Mouse (Mus musculus) Muller cell, postnatal 12 days (primary cell): ENCODE results near the gene Cbr3.
A peak's percentile ranks its signal among the peaks of the same experiment; 100 is the strongest.
"Not testable (repeated sequence)": the region's sequence is repeated elsewhere in the genome, so short reads cannot be mapped to it uniquely, and the experiment has no call there.

Experiments
- DNase-seq: peaks from one replicate; pipeline ENCODE4 v3.0.0-alpha.2; 2015; ENCODE audit errors: inconsistent ontology term

Cbr3 gene

DNA sequence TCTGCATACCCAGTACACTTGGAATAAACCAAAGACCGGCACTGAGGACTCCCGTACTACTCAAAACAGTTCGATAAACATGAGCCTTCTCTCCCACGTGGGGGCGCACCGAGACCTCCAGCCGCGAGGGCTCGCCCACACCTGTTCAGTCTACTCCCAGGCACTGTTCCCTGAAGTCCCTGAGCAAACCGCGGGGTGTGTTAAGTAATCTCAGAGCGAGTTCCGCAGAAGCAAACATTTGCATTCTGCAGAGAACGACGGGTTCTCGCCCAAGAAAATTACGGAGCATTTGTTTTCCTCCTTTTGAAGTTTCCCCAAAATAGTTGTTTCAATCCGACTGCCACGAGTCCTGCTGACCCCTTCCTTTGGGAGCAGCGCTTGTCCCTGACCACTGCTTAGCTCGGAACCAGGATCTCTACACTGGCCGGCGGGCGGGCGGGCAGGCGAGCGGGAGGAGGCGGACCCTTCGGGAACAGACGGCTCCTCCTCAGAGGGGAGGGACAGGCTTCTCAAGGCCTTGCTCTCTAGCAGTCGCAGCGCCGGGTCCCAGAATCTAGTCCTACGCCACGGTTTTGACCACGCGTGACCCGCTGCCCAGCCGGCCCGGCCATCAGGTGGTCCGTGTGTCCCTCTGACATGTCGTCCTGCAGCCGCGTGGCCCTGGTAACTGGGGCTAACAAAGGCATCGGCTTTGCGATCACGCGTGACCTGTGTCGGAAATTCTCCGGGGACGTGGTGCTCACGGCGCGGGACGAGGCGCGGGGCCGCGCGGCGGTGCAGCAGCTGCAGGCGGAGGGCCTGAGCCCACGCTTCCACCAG is at the start of gene Cbr3:
Gene Cbr3 (plus strand): TSS at position 527 of the 819 bp plus-strand sequence.
- DNase-seq = peak; percentile 83

DNA sequence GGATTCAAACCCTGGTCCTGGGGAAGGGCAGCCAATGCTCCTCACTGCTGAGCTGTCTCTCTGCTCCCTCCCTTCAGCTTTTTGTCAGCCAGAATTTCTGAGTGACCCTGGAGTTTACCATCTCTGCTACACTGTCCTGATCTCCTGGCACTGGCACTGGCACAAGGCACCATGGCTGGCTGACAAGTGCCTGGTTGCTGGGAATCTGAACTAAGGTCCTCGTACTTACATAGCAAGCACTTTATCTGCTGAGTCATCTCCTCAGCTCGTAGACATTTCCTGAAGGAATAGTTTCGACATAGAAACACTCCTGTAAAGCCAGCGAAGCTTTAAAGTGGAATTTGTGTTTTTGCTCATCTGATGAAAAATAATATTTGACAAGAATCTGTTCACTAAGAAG is 39.0 kb upstream of the Cbr3 start:
- DNase-seq = no peak

DNA sequence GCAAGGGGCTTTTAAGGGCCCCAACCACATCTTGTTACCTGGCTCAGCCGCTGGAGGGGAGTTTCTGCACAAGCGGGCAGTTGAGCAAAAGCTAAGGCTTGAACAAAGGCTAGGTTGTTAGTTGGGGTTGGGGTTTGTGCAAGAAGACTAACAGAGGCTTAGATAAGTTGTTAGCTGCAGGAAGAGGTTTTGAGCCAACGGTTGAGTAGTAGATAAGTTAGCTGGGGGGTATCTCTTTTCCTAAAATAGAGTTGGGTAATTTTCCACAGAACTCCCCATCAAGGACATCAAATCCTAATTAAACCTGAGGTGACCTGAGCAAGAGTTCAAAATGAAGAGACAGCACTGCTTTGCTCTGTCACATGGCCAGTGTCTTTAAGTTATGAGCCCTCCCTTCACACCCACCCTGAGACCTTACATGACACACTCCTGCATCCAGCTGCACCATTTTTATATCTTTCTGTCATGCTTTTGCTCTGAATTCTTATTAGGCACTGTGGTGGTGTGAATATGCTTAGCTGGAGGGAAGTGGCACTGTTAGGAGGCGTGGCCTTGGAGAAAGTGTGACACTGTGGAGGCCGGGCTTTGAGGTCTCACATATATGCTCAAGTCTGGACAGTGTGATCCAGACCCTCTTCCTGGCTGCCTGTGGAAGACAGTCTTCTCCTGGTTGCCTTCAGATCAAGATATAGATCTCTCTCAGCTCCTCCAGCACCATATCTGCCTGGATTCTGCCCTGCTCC is 34.4 kb upstream of the Cbr3 start:
- no peak for DNase-seq

DNA sequence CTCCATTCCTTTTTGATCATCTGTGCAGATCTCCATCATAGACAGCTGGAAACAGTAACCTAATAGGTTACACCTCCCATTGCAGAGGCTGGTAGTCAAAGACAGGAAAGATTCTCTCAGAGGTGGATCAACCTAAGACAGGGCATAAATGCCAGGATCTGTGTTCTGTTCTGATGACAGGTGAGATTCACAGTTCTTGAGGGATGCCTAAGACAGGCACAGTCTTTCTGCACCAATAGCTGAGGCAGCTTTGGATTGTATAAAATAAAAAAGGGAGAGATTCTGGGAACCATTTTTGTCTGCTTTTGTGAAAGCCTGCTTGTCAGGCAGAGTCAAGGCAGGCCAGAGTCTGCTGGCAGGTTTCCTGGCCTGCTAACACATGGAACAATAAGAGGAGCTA is 15.0 kb upstream of the Cbr3 start:
- DNase-seq = no peak

DNA sequence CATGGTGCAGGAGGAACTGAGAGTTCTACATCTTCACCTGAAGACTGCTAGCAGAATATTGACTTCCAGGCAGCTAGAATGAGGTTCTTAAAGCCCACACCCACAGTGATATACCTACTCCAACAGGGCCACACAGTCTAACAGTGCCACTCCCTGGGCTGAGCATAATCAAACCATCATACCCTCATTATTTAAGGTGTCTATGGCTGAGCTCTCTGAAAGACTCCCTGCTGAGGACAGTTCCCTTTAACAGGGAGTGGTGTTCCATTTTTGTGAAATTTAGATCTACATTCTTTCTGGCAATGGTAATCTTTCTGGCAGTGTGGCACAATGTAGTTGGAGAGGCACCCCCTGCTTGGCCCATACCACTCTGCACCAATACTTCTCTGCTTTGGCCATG is 13.5 kb upstream of the Cbr3 start:
- DNase-seq = no peak

DNA sequence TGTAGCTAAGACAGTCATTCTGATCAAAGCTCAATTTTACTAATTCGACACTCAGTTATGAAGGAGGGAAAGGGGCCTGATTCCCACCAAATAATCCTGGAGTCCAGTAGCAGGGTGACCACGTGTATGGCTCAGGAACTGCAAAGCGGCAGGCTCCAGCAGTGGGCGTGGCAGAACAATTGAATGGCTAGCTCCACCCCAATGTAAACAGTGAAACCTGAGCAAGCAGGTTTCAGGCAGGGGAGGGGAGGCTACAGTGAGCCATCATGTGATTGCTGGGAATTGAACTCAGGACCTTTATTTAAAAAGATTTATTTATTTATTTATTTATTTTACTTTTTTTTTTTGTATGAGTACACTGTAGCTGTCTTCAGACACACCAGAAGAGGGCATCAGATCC is 12.5 kb upstream of the Cbr3 start:
- DNase-seq = not testable (repeated sequence)

DNA sequence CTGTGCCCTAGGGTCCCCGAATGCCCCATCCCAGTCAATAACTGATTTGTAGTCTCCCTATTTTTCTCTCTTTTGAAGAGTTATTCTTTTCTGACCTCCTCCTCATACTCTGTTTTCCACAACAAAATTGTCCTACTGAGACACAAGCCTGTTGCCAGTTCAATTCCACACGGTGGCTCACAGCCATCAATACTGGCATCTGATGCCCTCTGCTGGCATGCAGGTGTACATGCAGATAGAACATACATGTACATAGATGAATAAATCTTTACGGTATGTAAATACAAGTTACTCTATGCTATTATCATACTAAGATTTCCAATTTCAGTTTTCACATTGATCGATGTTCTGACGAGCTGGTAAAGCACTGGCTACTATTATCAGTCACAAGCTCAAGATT is 12.0 kb upstream of the Cbr3 start:
- DNase-seq = no peak

DNA sequence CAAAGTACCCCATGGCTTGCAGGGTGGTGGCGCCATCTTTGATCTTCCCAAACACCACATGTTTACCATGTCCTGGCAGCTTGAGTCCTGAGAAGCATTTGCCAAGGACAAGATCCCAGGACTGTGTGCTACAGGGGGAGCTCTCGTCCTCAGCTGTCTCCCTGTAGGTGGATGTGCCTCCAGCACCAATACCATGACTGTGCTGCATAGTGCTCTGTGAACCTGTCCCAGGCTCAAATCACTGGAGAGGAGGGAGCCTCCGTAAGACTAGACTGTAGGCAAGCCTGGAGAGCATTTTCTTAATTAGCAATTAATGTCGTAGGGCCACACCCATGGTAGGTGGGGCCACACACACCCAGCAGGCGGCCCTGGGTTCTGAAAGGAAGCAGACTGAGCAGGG is 6.6 kb upstream of the Cbr3 start:
- no peak for DNase-seq

DNA sequence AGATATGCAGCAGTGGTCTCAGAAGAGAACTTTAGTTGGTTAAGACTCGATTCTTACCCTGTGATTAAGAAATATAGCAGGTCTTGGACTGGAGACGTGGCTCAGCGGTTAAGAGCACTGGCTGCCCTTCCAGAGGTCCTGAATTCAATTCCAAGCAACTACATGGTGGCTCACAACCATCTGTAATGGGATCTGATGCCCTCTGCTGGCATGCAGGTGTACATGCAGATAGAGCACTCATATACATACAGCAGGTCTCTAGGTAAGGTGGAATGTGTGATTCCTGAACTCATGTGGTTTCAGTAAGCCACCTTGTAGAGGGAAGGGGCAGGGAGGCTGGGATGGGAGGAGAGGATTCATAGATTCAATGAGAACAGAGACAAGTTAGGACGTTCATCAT is 4.8 kb upstream of the Cbr3 start:
- no peak for DNase-seq

DNA sequence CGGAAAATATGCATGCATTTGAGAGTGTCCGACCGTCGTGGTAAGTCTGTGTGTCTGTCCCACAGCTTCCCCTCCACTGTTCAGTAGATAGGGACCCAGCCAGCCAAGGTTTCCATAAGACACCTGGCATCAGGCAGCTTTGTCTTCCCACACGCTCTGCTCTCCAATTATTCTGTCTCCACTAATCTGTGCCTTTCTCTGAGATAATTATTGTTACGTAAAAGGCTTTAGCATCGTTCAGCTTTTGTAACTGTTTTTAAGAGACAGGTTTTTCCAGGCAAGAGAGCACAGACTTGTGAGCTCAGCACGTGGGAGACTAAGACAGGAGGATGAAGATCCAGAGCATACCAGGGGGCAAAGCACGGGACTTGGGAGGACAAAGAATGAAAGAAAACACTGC is 3.9 kb upstream of the Cbr3 start:
- DNase-seq = no peak

DNA sequence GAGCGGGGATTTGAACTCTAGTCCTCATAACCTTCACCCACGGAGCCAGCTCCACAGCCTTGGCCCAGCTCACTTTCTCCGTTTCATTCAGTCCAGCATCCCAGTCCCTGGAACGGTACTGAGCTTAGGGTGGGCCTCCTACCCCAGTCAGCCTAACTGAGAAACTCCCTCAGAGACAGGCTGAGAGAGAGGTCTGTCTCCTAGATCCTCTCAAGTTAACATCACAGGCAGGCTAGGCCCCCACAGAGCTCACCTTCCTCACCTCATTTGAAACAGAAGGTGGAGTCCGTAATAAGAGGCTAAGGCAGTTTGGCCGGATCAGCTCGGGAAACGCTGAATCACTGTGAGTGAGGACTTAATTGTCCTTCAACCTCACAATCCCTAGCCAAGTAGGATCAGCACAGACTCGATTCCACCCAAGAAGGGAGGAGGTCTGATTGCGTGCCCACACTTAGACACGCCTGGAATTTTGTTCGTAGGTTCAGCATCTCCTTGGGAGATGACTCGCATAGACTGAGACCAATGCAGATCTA is 793 bp upstream of the Cbr3 start:
- no peak for DNase-seq

DNA sequence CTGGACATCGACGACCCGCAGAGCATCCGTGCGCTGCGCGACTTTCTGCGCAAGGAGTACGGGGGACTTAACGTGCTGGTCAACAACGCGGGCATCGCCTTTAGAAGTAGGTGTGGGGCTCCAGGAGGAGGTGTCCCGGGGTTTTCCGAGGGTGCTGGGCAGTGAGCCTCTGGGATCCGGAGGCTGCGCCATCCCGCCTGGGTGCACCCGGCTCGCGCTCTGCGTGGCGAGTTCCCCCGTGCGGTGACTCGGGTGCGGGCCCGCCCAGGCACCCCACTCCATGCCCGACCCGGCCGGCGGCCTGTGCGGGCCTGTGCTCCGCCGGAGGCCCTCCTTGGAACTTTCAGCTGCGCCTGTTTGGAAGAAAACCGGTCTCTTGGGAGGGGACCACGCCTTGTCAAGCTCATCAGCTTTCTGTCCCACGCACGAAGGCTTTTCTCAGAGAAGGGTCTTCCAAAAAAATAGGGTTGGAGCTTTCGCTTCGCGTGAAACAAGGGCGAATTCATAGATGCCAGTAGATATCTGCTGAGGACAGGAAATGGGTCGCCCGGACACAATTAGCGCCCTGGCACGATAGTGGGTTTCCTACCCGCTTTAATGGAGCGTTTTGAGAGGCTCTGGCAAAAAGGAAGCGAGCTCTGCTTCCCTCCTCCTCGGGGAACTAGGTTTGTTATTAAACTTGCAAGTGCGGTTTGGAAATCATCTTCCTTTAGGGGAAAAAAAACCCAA is 657 bp downstream of the Cbr3 start:
- peak; percentile 69 for DNase-seq

DNA sequence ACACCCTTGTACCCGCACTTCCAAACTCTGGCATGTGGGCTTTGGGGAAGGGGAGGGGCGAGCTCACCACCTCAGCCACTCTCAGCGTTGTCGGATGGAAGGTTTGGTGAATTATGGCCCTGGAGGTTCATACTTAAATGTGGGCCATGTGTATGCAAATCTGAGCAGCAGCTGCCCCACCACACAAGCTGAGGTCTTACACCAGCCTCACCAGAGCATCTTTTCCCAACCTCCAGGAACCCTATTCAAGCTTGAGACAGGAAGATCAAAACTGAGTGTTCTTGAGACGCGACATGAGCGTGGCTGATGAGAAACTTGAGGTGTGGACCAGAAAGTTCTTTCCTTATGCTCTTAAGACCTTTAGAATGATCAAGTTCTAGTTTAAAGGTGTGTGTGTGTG is 1.4 kb downstream of the Cbr3 start:
- no peak for DNase-seq

DNA sequence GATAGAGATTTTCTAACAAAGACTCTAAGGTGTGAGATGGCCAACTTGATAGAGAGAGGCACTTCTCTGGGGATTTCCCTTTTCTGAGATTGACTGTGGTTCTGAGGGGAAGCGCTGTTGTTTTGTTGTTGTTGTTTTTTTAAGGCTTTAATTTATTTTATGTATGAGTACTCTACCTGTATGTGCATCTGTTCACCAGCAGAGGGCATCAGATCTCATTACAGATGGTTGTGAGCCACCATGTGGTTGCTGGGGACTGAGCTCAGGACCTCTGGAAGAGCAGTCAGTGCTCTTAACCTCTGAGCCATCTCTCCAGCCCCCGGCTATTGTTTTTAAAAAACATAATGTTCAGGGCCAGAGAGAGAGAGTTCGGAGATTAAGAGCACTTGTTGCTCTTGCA is 2.8 kb downstream of the Cbr3 start:
- not testable (repeated sequence) for DNase-seq

DNA sequence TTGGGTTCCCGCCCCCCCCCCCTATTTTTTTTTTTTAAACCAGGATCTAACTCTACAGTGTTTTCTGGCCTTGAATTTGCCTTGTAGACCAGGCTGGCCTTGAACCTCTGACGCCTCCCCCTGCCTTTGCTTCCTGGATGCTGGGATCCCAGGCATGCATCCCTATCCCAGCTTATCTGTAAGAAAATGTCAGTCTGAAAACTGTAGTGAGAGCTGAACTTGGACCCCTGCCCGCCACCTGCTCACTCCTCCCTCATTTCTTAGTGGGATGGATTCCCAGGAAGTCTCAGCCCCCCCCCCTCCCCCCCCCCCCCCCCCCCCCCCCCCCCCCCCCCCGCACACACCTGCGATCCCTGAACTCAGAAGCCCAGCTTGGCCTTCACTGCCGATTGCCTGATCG is 3.4 kb downstream of the Cbr3 start:
- DNase-seq = no peak

DNA sequence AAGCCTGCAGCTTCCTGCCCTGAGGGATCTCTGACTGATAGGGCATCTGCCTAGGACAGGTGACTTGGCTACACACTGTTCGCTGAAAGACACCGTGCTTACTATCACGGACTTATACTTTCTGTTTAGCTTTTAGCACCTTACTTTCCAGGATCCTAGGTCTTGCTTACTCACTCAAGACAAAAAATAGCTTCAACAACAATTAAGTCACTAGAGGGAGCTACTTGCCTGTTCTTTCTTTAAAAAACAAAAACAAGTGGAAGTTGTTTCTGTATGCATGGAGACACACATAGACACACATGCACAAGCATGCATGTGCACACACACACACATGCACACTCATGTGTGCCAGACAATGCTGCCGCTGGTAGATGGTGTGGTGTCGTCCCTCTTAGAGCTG is 3.9 kb downstream of the Cbr3 start:
- DNase-seq = peak; percentile 33

DNA sequence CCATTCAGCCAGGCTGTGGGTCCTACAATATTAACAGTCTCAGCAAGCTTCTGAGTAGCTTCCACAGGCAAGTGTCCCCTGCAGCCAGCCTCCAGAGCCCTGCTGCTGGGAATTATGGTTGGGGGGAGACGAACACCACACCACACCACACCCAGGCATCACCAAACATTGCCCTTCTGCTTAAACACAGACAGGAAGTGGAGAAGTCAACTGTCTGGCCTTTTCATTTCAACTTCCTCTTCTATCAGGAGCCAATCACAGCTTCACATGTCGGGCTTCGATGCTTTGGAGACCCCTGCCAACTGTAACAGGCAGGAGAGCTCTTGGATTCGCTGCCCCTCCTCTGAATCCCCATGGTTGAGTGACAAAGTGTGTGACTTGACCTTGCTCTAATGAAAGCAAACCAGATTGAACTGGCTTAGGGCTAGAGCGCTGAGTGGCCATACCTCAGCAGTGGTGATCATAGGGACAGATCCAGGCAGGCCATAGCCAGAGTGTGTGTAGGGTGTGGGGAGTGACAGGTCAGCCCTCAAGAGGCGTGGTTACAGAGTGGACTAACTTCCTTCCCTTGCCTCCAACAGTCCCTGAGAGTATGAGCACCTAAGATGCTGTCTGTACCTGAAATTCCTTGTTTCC is 8.3 kb downstream of the Cbr3 start:
- no peak for DNase-seq

DNA sequence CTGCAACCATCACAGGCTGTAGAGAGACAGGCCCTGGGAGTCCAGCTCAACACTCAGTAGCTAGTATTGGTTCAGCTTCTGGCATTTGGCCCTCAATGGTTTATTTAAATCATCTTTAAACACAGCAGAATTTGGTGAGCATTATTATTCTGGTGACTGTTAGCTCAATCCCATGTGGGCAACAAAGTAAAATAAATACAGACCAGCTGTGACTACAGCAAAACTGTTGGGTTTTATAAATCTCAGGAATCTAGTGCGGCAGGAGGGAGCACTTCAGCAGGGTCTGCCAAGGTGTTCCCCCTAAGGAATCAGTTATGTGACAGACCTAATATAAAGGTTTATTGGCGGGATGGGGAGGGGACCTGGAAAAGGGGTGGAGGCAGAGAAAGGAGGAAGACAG is 9.7 kb downstream of the Cbr3 start:
- no peak for DNase-seq

DNA sequence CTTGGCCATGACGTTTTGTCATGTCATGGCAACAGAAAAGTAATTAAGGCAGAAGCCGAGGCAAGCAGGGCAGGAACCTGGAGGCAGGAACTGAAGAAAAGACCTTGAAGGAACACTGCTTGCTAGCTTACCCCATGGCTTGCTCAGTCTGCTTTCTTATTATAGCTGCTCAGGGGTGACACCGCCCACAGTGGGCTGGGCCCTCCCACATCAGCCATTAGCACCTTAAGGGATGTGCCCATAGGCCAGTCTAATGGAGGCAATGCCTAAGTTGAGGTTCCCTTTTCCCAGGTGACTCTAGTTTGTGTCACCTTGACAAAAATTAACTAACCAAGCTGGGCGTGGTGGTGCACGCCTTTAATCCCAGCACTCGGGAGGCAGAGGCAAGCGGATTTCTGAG is 24.1 kb downstream of the Cbr3 start:
- no peak for DNase-seq

DNA sequence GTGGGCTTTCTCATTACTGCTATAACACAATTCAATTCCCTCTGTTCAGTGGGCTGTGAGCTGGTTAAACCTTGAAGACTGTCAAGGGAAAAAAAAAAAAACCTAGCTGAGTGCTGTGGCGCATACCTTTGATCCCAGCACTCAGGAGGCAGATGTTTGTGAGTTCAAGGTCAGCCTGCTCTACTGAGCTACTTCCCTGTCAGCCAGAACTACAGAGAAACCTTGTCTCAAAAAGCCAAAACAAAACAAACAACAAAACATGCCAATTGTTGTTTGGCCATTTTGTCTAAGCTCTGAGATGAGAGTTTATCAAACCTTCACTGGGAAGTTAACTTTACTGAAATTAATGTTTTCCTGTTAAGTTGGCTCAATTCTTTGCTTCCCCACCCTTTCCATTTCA is 26.2 kb downstream of the Cbr3 start:
- DNase-seq = no peak

DNA sequence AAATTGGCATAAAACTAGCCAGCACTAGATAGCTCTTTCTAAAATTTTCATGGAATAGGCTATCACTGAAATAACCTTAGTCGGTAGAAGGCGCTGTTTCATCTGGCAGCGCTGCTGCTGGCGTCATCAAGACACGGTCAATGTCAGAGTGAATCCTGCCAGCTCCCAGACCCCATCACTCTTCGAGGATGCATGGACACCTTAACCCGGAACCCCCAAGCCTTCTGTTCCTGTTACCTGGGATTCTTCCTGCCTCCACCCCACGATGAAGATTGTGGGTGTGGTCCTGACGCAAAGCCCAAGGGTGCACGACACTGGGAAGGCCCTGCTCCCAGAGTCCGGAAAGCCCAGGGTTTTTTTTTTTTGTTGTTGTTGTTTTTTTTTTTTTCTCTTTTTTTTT is 27.9 kb downstream of the Cbr3 start:
- DNase-seq = peak; percentile 84
